Mouse (Mus musculus): ENCODE measurements around the gene Uhrf1bp1. TPM values are rescaled to one million over a fixed set of nuclear protein-coding genes. Genes with fewer than 3 reads are reported as not detected.
"Not testable (repeated sequence)": the region's sequence is repeated elsewhere in the genome, so short reads cannot be mapped to it uniquely, and the experiment has no call there.

Gene Uhrf1bp1
- polyA plus RNA-seq, 1 experiment from 2014 or later = 8.3 TPM

GRCm38 (mm10) chr17:27823142-27823905 is 32.9 kb upstream of the Uhrf1bp1 start:
- WGBS = 75% methylated on average over 9 of the region's 9 CpGs
- Histone ChIP-seq H3K4me2 (replicated peaks) (no peak overlapping the region), H3K36me3 (no peaks in the 10 kb centered on the region), H3K4me3 (no peak overlapping the region), H3K9me3 (no peaks in the 10 kb centered on the region), H3K27me3 (no peaks in the 10 kb centered on the region), H3K9ac (replicated peaks) (no peak overlapping the region), H3K27ac (replicated peaks) (no peak overlapping the region), H3K4me1 (peaks cover 35% of the 10 kb centered on the region)
- ATAC-seq (ENCODE audit: low FRiP score, low read depth) = no peak

- ATAC-seq (ENCODE audit: low FRiP score, low read depth) = no peak
- Histone ChIP-seq H3K4me3 (no peak overlapping the region), H3K4me2 (replicated peaks) (no peak overlapping the region), H3K27ac (replicated peaks) (no peak overlapping the region), H3K27me3 (peaks cover 7% of the 10 kb centered on the region; the same call in 1 of the 2 replicates), H3K36me3 (no peaks in the 10 kb centered on the region), H3K9me3 (no peaks in the 10 kb centered on the region), H3K4me1 (peaks cover 19% of the 10 kb centered on the region), H3K9ac (replicated peaks) (no peak overlapping the region)
- 64% methylated on average over 1 of the region's 1 CpGs for WGBS
Observed at GRCm38 (mm10) chr17:27824941-27825340, 31.3 kb upstream of the Uhrf1bp1 start.

- Histone ChIP-seq H3K4me2 (replicated peaks) (peak overlapping the region; percentile 50; the same call in 1 of the 2 replicates), H3K4me3 (no peak overlapping the region), H3K9me3 (no peaks in the 10 kb centered on the region), H3K36me3 (no peaks in the 10 kb centered on the region), H3K9ac (replicated peaks) (no peak overlapping the region), H3K27ac (replicated peaks) (no peak overlapping the region), H3K4me1 (peaks cover 19% of the 10 kb centered on the region), H3K27me3 (peaks cover 7% of the 10 kb centered on the region; the same call in 1 of the 2 replicates)
- no peak for ATAC-seq (ENCODE audit: low FRiP score, low read depth)
- WGBS = 37% methylated on average over 3 of the region's 3 CpGs
Observed at GRCm38 (mm10) chr17:27825539-27825938, 30.7 kb upstream of the Uhrf1bp1 start.

GRCm38 (mm10) chr17:27825984-27826905 is 30.0 kb upstream of the Uhrf1bp1 start:
- Histone ChIP-seq H3K4me1 (peaks cover 15% of the 10 kb centered on the region), H3K27ac (replicated peaks) (0 out of 2 replicates have a peak overlapping the region, but pooled peaks have one; percentile 4), H3K9ac (replicated peaks) (0 out of 2 replicates have a peak overlapping the region, but pooled peaks have one; percentile 2), H3K9me3 (no peaks in the 10 kb centered on the region), H3K36me3 (no peaks in the 10 kb centered on the region), H3K4me3 (peak overlapping the region; percentile 28), H3K4me2 (replicated peaks) (peak overlapping the region; percentile 50), H3K27me3 (peaks cover 7% of the 10 kb centered on the region; the same call in 1 of the 2 replicates)
- ATAC-seq (ENCODE audit: low FRiP score, low read depth) = 0 out of 2 replicates have a peak, but pooled peaks have one; percentile 12
- 4% methylated on average over 22 of the region's 22 CpGs for WGBS

GRCm38 (mm10) chr17:27826908-27827383 is 29.3 kb upstream of the Uhrf1bp1 start:
- Histone ChIP-seq H3K36me3 (no peaks in the 10 kb centered on the region), H3K9ac (replicated peaks) (no peak overlapping the region), H3K4me2 (replicated peaks) (peak overlapping the region; percentile 50), H3K4me3 (peak overlapping the region; percentile 28), H3K9me3 (no peaks in the 10 kb centered on the region), H3K27ac (replicated peaks) (0 out of 2 replicates have a peak overlapping the region, but pooled peaks have one; percentile 15), H3K27me3 (peaks cover 7% of the 10 kb centered on the region; the same call in 1 of the 2 replicates), H3K4me1 (peaks cover 13% of the 10 kb centered on the region)
- peak; percentile 30; the same call in 1 of the 2 replicates for ATAC-seq (ENCODE audit: low FRiP score, low read depth)
- 3% methylated on average over 8 of the region's 9 CpGs for WGBS

GRCm38 (mm10) chr17:27827511-27827910 is 28.7 kb upstream of the Uhrf1bp1 start:
- H3K9me3 ChIP-seq = no peaks in the 10 kb centered on the region
- H3K4me1 ChIP-seq = peaks cover 13% of the 10 kb centered on the region
- 17% methylated on average over 6 of the region's 6 CpGs for WGBS
- H3K27ac ChIP-seq (replicated peaks) = no peak overlapping the region
- H3K4me2 ChIP-seq (replicated peaks) = peak overlapping the region; percentile 50; the same call in 1 of the 2 replicates
- no peak for ATAC-seq (ENCODE audit: low FRiP score, low read depth)
- H3K9ac ChIP-seq (replicated peaks) = no peak overlapping the region
- no peaks in the 10 kb centered on the region for H3K36me3 ChIP-seq
- H3K27me3 ChIP-seq = peaks cover 7% of the 10 kb centered on the region; the same call in 1 of the 2 replicates
- H3K4me3 ChIP-seq = no peak overlapping the region

GRCm38 (mm10) chr17:27830411-27830810 is 25.8 kb upstream of the Uhrf1bp1 start:
- WGBS = 53% methylated on average over 7 of the region's 7 CpGs
- peaks cover 19% of the 10 kb centered on the region; the same call in 1 of the 2 replicates for H3K27me3 ChIP-seq
- no peaks in the 10 kb centered on the region for H3K36me3 ChIP-seq
- no peaks in the 10 kb centered on the region for H3K9me3 ChIP-seq
- ATAC-seq (ENCODE audit: low FRiP score, low read depth) = no peak
- H3K4me1 ChIP-seq = peaks cover 13% of the 10 kb centered on the region
- no peak overlapping the region for H3K4me2 ChIP-seq (replicated peaks)
- H3K4me3 ChIP-seq = no peak overlapping the region
- no peak overlapping the region for H3K27ac ChIP-seq (replicated peaks)
- no peak overlapping the region for H3K9ac ChIP-seq (replicated peaks)

GRCm38 (mm10) chr17:27837850-27838249 is 18.4 kb upstream of the Uhrf1bp1 start, which contains the start of gene Snrpc:
TSS of gene Snrpc (plus strand) at chr17:27838150.
- H3K9me3 ChIP-seq; H3K36me3 ChIP-seq; H3K4me1 ChIP-seq; H3K27ac ChIP-seq (replicated peaks); H3K9ac ChIP-seq (replicated peaks); ATAC-seq (ENCODE audit: low FRiP score, low read depth): not testable (repeated sequence)
- peak within 1 kb of the TSS; percentile 87; the same call in 1 of the 2 replicates for H3K4me3 ChIP-seq
- peak within 1 kb of the TSS; percentile 75; the same call in 1 of the 2 replicates for H3K4me2 ChIP-seq (replicated peaks)
- peaks cover 24% of the 10 kb centered on the region for H3K27me3 ChIP-seq
- WGBS = 79% methylated on average over 4 of the region's 4 CpGs

- Histone ChIP-seq H3K27ac (replicated peaks) (peak overlapping the region; percentile 58), H3K36me3 (peaks cover 25% of the 10 kb centered on the region), H3K4me1 (peaks cover 10% of the 10 kb centered on the region), H3K9ac (replicated peaks) (peak overlapping the region; percentile 80), H3K4me3 (peak overlapping the region; percentile 87), H3K9me3 (no peaks in the 10 kb centered on the region), H3K27me3 (peaks cover 17% of the 10 kb centered on the region; the same call in 1 of the 2 replicates), H3K4me2 (replicated peaks) (peak overlapping the region; percentile 75)
- WGBS = 2% methylated on average over 35 of the region's 35 CpGs
- ATAC-seq (ENCODE audit: low FRiP score, low read depth) = peak; percentile 98
Observed at GRCm38 (mm10) chr17:27839469-27840252, 16.6 kb upstream of the Uhrf1bp1 start.

- no peaks in the 10 kb centered on the region for H3K4me1 ChIP-seq
- WGBS = 96% methylated on average over 1 of the region's 1 CpGs
- H3K36me3 ChIP-seq = peaks cover 93% of the 10 kb centered on the region
Observed at GRCm38 (mm10) chr17:27848351-27848750, 7.9 kb upstream of the Uhrf1bp1 start.

GRCm38 (mm10) chr17:27851076-27851475 is 5.2 kb upstream of the Uhrf1bp1 start:
- no peak overlapping the region for H3K4me2 ChIP-seq (replicated peaks)
- no peaks in the 10 kb centered on the region for H3K4me1 ChIP-seq
- no peak overlapping the region for H3K4me3 ChIP-seq
- no peak overlapping the region for H3K9ac ChIP-seq (replicated peaks)
- no peaks in the 10 kb centered on the region for H3K27me3 ChIP-seq
- no peaks in the 10 kb centered on the region for H3K9me3 ChIP-seq
- H3K36me3 ChIP-seq = peaks cover 78% of the 10 kb centered on the region
- ATAC-seq (ENCODE audit: low FRiP score, low read depth) = no peak
- WGBS = 82% methylated on average over 3 of the region's 3 CpGs
- H3K27ac ChIP-seq (replicated peaks) = no peak overlapping the region

More at GRCm38 (mm10) chr17:27848351-27848750, 7.9 kb upstream of the Uhrf1bp1 start:
- ATAC-seq (ENCODE audit: low FRiP score, low read depth) = no peak
- H3K9me3 ChIP-seq = no peaks in the 10 kb centered on the region
- no peak overlapping the region for H3K9ac ChIP-seq (replicated peaks)
- H3K27me3 ChIP-seq = no peaks in the 10 kb centered on the region
- H3K4me2 ChIP-seq (replicated peaks) = no peak overlapping the region
- no peak overlapping the region for H3K27ac ChIP-seq (replicated peaks)
- no peak overlapping the region for H3K4me3 ChIP-seq

Data from midbrain, embryonic 12.5 days (tissue).